Mouse (Mus musculus): ENCODE measurements around the gene Rapgef2.

The Rapgef2 gene

GRCm38 (mm10) chr3:79030855-79031254, 255.5 kb downstream of the Rapgef2 start:
- DNase-seq (ENCODE audit: extremely low spot score, low spot score), result no peak

GRCm38 (mm10) chr3:79028153-79028878, 258.0 kb downstream of the Rapgef2 start:
- DNase-seq (ENCODE audit: extremely low spot score, low spot score), result no peak

GRCm38 (mm10) chr3:79025983-79026382, 260.3 kb downstream of the Rapgef2 start:
- DNase-seq (ENCODE audit: extremely low spot score, low spot score), result no peak

GRCm38 (mm10) chr3:79023735-79024328, 262.5 kb downstream of the Rapgef2 start:
- no peak for DNase-seq (ENCODE audit: extremely low spot score, low spot score)

- no peak for DNase-seq (ENCODE audit: extremely low spot score, low spot score)
Observed at GRCm38 (mm10) chr3:79022690-79023089, 263.6 kb downstream of the Rapgef2 start.

- DNase-seq (ENCODE audit: extremely low spot score, low spot score), result no peak
Observed at GRCm38 (mm10) chr3:79017440-79017839, 268.9 kb downstream of the Rapgef2 start.

GRCm38 (mm10) chr3:79016830-79017229, 269.5 kb downstream of the Rapgef2 start:
- no peak for DNase-seq (ENCODE audit: extremely low spot score, low spot score)

- no peak for DNase-seq (ENCODE audit: extremely low spot score, low spot score)
Observed at GRCm38 (mm10) chr3:79015621-79016474, 270.5 kb downstream of the Rapgef2 start.
